Mouse (Mus musculus) heart, adult 8-10 months (tissue): Measurements from ENCODE around the gene Kcnip3. TPM values are rescaled to one million over a fixed set of nuclear protein-coding genes. Genes with fewer than 3 reads are reported as not detected.

Source experiments
- DNase-seq: peaks from one replicate; pipeline ENCODE4 v3.0.0; 2022; ENCODE audit warnings: low spot score
- total RNA-seq, 4 experiments: library from RNA; stranded (reverse); gene quantifications; 2 replicates each; pipeline ENCODE4 v1.2.4; 2022

The Kcnip3 gene
- total RNA-seq, 4 experiments from 2014 or later: 0.86 to 1.3 (median 1.2) TPM

- DNase-seq: no peak
Observed at GRCm38 (mm10) chr2:127518273-127518672, 3.6 kb downstream of the Kcnip3 start.

DNA sequence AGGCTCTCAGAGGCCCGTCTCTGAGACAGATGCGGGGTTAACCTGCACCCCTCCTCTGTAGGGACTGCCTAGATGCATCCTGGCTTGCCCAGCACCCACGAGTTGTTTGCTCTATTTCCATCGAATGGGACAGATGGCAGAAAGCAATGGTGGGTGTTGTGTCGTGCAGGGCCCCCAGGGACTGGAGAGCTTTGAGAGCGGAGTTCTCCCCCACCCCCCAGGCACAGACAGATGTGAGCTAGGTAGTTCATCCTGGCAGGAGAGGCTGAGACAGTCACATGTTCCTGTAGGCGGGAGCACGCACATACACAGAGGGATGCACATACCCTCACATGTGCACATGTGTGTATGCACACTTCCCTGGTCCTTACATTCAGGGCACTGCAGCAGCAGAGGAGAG, 4.8 kb downstream of the Kcnip3 start:
- DNase-seq: no peak

DNA sequence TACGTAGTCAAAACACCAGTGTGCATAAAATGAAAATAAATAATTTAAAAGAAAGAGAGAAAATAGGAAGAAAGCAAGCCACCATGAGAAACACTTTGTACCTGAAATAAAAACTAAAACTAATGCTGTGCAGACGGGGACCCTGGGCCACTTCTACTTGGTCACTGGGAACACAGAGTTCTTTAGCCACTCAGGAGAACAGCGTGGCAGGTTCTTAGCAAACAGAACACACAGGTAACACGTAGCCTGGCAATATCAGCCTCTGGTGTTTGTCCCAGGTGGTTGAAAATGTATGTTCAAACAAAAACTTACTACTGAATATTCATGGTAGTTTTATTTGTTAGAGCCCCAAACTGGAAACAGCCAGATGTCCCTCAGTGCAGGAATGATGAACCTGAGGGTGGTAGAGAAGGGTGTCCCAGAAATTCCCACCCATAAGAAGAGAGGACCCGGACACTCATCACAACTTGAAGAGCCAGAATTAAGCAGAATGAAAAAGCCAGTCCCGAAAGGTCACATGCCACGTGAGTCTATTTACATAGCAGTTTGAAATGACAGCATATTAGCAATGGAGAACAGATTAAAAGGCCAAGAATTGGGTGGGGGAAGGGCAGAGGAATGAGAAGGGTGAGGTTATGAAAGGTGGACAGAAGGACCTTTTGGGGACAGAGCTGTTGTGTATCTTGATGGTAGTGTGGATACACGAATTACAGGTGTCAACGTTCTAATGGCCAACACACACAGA, 7.3 kb downstream of the Kcnip3 start:
- no peak for DNase-seq

GRCm38 (mm10) chr2:127513244-127513643, 8.7 kb downstream of the Kcnip3 start:
- DNase-seq: no peak

DNA sequence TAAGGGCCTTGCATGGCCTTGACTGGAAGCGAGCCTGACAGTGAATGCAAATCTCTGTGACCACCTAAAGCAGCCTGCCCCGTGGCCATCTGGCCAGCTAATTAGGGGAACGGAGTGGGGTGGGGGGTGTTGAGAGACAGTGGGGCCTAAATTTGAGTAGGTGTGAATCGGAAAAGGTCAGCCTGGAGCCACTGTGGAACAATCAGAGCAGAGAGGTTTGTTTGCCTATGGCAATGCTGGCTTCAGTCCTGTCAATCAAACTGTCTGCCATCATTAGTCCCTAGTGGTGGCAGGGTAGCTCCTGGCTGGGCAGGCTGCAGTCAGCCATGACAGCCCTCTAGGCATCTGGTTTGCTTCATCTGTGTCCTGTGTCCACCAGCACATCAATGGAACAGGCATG, 10.5 kb downstream of the Kcnip3 start:
- no peak for DNase-seq

- DNase-seq: no peak
Observed at GRCm38 (mm10) chr2:127507967-127508660, 13.8 kb downstream of the Kcnip3 start.

DNA sequence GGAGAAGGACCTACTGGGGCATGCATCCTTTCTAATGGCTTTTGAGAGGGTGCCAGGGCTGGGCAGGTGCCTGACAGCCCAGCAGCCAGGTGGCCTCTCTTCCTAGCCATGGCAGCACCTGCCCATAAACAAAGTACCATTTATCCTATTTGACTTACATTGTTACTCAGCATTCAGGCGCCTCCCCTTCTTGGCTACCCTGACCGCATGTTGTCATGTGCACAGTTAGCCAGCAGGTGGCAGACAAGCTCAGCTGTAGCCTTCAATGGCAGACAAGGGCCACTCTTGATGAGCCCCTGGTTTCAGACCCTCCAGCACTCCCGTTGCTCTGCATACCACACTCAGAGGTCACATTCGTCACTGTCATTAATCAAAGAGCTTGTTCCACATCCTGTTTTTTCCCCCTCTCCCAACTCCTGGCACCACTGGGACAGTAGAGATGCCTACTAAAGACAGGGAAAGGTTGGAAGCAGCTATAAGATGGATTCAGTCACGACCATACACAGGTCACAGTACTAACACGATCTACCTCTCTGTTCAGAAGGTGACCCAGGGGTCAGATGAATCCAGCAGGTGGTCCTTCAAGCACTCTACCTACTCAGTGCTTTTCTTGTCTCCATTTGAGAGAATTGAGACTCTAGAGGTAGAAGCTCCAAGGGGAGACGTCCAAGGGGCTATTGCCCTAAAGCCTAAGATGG, 14.7 kb downstream of the Kcnip3 start:
- DNase-seq: peak; percentile 71

- DNase-seq: no peak
Observed at GRCm38 (mm10) chr2:127506131-127506632, 15.7 kb downstream of the Kcnip3 start.

DNA sequence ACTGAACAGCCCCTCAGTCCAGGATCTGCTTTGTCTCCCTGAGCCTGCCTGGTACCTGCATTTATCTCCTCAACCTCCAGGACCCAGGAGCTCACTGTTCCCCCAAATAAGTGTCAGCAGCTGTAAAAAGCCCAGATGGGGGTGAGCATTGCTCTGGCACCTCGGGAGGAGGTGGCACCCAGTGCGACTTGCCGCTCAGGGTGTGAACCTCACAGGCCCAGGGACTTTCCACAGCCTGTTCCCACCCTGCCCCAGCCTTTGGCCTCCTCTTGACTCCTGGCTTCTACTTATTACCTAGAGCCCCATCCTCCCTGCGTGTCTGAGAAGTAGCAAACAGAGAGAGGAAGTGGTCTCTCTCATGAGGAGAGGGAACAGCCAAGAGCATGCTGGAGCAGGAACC, 16.7 kb downstream of the Kcnip3 start:
- no peak for DNase-seq

- no peak for DNase-seq
Observed at GRCm38 (mm10) chr2:127503751-127504549, 17.9 kb downstream of the Kcnip3 start.

DNA sequence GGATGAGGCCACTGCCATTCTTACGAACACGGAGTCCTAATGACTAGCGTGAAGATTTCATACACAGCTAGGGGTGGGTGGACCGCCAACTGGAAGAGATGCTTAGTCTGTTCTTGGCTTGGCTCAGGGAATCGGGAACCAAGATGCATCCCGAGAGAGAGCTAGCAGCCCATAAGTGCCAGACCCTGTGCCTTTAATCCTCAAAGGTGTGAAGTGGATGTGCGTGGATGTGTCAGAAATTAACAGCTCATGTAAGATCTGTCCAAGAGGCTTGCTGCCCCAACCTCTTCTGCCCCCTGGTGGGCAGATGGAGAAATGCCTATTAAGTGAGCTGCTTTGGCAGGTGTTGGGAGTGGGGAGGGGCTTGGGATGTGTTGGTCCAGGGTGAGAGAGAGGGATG, 20.8 kb downstream of the Kcnip3 start:
- DNase-seq: peak; percentile 35

GRCm38 (mm10) chr2:127498750-127499149, 23.1 kb downstream of the Kcnip3 start:
- DNase-seq: no peak

- DNase-seq: no peak
Observed at GRCm38 (mm10) chr2:127496321-127496720, 25.6 kb downstream of the Kcnip3 start.

- peak; percentile 67 for DNase-seq
Observed at GRCm38 (mm10) chr2:127484476-127485170, 37.3 kb downstream of the Kcnip3 start.

DNA sequence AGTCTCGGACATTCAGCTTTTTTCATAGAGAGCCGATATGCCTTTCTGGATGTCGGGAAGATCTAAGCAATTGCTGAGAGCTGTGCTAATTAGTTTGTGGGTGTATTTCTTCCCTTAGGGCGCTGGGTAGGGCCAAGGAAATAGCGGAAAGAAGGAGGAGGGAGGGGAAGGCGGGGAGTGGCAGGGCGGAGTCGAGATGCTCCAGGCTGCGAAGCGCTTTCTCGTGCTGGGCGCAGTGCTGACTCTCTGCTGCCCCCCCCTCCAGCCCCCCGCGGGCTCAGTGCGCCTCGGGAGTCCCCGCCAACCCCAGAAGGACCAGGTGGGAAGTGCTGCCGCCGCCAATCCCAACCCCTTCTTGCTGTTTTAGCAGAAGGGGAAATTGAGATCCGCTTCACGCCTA, 38.9 kb downstream of the Kcnip3 start:
- DNase-seq: peak; percentile 62

GRCm38 (mm10) chr2:127482533-127482911, 39.4 kb downstream of the Kcnip3 start:
- DNase-seq: peak; percentile 86

DNA sequence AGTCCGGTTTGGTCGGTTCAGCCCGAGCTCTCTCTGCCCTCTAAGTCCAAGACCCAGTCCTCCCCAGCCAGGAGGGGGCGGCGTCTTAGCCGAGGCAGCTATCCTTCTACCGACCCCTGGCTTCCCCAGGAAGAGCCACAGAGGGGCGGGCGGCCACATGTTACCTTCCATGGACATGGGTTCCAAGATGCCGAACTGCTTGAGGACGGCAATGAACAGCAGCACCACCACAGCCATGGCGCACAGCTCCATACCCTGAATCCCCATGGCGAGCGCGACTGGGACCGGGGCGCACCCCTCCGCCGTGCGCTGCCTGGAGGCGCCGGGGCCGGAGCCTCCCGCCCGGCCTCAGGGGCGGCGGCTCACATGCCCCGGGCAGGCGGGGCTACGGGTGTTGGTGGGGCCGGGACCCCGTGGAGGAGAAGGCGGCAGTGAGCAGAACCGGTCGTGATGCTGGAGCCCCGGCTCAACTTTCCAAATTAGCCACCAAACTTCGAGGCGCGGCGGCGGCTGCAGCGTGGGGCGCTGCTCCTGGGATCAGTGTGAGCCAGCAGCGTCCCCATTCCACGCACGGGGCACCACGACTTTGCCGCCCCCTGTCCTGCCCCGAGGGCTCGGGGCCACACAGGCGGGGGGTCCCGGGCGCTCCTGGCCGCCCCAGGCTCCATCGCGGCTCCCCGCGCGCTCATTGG, 39.9 kb downstream of the Kcnip3 start:
- DNase-seq: no peak

DNA sequence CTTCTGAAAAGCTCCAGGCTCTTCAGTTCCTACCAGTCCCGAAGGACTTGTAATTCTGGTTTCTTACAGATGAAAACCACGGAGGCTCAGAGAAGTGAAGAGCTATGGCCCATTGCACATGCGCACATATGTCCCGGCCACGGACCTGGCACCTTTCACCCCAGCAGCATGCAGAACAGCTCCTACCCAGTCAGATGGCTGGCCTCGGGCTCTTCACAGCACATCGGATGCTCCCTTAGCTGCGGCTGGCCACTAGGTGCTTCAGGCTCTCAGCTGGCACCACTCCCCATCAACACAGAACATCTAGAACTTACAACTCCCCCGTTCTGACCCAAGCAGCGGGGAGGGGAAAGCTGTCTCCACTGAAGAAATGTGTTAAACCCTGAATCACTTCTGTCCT, 42.1 kb downstream of the Kcnip3 start:
- no peak for DNase-seq

DNA sequence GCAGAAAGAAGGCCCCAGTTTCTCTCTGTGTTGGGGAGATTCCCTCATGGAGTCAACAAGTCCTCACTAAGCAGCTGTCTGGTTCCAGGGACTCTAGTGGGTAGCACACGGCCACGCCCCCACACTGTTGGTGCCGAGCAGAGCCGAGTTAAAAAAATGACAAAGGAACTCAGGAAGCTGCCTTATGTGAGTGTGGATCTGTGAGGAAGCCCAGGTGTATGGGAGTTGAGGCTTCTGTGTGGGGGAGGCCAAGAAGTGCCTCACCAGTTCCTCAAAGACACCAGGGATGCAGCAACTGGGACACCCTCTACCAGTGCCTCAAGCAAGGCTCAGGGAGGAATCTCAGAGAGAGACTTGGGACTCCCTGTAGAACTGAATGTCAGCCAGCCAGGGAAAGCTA, 42.7 kb downstream of the Kcnip3 start:
- DNase-seq: no peak

GRCm38 (mm10) chr2:127472279-127472678, 49.6 kb downstream of the Kcnip3 start:
- DNase-seq: no peak
